Mouse (Mus musculus) lung, adult 2 months (tissue): Measurements from ENCODE around the gene Wnt7b. TPM values are rescaled to one million over a fixed set of nuclear protein-coding genes. Genes with fewer than 3 reads are reported as not detected.

Experiments used
- DNase-seq: peaks from one replicate; pipeline ENCODE4 v3.0.0; 2022
- H3K4me1 ChIP-seq: fragments of 200-500 bp; 2 replicates; pipeline ENCODE4 v1.6.1; 2011; ENCODE audit warnings: low read length; ENCODE audit not compliant: control insufficient read depth, insufficient read depth
- H3K4me3 ChIP-seq: fragments of 200-500 bp; replicated peaks from 2 replicates; pipeline ENCODE3; 2011; ENCODE audit warnings: low read depth, mild to moderate bottlenecking, control low read depth, low read length; ENCODE audit errors: extremely low read depth
- CTCF ChIP-seq: fragments of 200-500 bp; IDR thresholded peaks from 2 replicates; pipeline ENCODE4 v1.5.1; 2011; ENCODE audit warnings: mild to moderate bottlenecking, low read length, control low read depth; ENCODE audit not compliant: insufficient read depth
- POLR2A ChIP-seq: fragments of 200-500 bp; IDR thresholded peaks from 2 replicates; pipeline ENCODE4 v1.6.1; 2011; ENCODE audit warnings: low read depth, mild to moderate bottlenecking, control low read depth, low read length, borderline replicate concordance; ENCODE audit errors: extremely low read depth
- WGBS: fragments of 180-500 bp; shearing (Covaris S2); methylation state at CpG from one replicate; pipeline ENCODE4 v1.1.7; 2018; 5-methylcytosine and 5-hydroxymethylcytosine counted together
- polyA plus RNA-seq: library from polyadenylated mRNA; depleted of rRNA; stranded (reverse); fragments of >200 nt; gene quantifications from 2 replicates; pipeline ENCODE4 v1.2.3, GENCODE M21; 2012; rRNA removed

Wnt7b gene
- 7.0 and 13.2 TPM in 2 replicates for polyA plus RNA-seq

DNA sequence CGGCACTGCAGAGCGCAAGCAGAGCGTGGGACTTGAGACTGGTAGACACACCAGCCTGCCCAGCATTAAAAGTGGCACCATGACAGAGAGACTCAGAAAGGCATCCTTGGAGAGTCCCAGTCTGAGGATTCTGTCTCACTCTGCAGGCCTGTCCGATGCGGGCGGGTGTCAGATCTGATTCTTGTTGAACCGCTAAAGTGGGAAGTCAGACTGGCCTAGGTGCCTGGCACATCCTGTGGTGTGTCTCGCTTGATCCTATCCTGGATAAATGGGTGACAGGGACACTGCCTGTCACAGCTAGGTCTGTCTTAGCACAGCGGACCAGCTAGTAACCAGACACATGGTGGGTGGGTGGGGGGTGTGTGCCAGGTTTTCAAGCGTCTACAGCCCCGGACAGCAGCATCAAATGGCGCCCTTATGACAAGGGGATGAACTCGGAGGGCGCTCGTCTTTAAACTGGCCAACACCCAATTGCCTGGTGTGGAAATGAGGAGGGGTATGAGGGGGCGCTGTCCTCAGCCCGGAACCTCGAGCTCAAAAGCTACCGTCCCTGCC lies at the start of gene Wnt7b:
Gene Wnt7b (minus strand): TSS at position 118 of the 555 bp plus-strand sequence.
- Histone ChIP-seq H3K4me1 (no peaks in the 10 kb centered on the region), H3K4me3 (peak within 1 kb of the TSS; percentile 35)
- no peak for TF ChIP-seq POLR2A
- 9% methylated on average over 19 of the region's 19 CpGs for WGBS
- DNase-seq: no peak

- WGBS: 85% methylated on average over 2 of the region's 2 CpGs
- no peak for DNase-seq
- Histone ChIP-seq H3K4me1 (0 out of 2 replicates have a peak, but pooled peaks cover 2% of the 10 kb centered on the region), H3K4me3 (no peak overlapping the region)
- TF ChIP-seq POLR2A: no peak
These were observed 49.3 kb upstream of the Wnt7b start for GRCm38 (mm10) chr15:85631591-85631990.

DNA sequence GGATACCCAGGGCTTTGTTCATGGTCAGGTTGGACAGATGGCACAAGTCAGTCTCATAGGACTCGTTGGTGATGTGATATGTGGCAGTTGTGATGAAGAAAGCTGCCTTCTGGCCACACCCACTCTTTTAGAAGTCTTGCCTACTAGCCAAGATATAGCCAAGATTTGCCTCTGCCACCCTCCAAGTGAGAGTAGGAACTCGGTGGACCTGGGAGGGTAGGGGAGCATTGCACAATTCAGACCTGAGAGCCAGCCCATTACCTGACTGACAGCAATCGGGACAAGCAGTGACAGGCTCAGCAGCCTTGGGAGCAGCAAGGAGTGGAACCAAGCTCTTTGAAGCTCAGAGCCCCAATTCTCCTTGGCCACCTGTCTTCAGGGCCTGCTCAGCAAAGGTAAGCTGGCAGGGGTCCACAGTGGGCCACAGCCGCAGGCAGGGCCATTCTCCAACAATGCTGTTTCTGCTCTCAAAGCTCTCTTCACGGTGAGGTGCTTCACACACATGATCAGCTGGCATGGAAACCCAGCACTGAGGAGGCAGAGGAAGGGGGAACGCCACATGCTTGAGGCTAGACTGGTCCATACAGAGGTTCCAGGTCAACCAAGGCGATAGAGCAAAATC lies 47.8 kb upstream of the Wnt7b start:
- 71% methylated on average over 7 of the region's 7 CpGs for whole genome bisulfite sequencing
- TF ChIP-seq POLR2A (peak; percentile 32; the same call in 1 of the 2 replicates), CTCF (no peak)
- H3K4me1 ChIP-seq: peaks cover 3% of the 10 kb centered on the region; the same call in 1 of the 2 replicates
- DNase-seq: peak; percentile 39
- no peak overlapping the region for H3K4me3 ChIP-seq

- H3K4me3 ChIP-seq: peak overlapping the region; percentile 36
- peaks cover 3% of the 10 kb centered on the region; the same call in 1 of the 2 replicates for H3K4me1 ChIP-seq
- no peak for DNase-seq
- no peak for TF ChIP-seq CTCF
- TF ChIP-seq POLR2A: no peak; the same call in 1 of the 2 replicates
- WGBS: 5% methylated on average over 68 of the region's 68 CpGs
These were observed 43.5 kb upstream of the Wnt7b start for GRCm38 (mm10) chr15:85625666-85626279.

GRCm38 (mm10) chr15:85622213-85622612 lies 39.9 kb upstream of the Wnt7b start:
- H3K4me1 ChIP-seq: peaks cover 3% of the 10 kb centered on the region; the same call in 1 of the 2 replicates
- no peak for TF ChIP-seq POLR2A
- no peak for TF ChIP-seq CTCF
- DNase-seq: no peak
- 76% methylated on average over 13 of the region's 13 CpGs for WGBS
- H3K4me3 ChIP-seq: no peak overlapping the region

DNA sequence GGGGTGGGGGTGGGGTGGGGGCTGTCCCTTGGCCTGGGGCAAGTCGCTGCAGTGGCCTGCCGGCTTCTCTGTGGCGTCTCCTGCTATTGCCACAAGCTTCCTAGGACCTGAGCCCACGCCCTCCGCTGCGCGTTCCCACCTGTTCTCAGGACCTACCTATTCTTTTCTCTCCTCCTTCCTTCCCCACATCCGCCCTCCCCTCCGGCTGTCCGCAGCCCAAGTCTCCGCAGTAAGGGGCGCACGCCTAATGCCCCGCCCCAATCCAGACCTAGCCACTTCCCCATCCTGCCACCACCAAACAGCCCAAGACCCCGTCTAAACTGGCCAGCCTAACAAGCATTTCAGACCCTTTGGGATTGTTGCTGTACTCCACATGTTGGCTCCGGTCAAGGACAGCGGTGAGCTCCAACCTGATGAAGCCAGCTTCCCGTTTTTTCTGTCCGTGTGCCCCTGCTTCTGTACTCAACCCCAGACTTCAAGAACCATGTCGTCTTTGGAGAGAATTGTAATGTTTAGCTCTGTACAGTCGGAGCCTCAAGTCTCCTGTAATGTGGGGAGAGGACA lies 33.3 kb upstream of the Wnt7b start:
- no peak for DNase-seq
- Histone ChIP-seq H3K4me1 (peaks cover 25% of the 10 kb centered on the region), H3K4me3 (no peak overlapping the region)
- WGBS: 58% methylated on average over 21 of the region's 21 CpGs
- TF ChIP-seq CTCF (no peak), POLR2A (no peak)

GRCm38 (mm10) chr15:85615075-85615474 lies 32.8 kb upstream of the Wnt7b start:
- TF ChIP-seq POLR2A: no peak
- no peak for TF ChIP-seq CTCF

GRCm38 (mm10) chr15:85613358-85614266 lies 31.3 kb upstream of the Wnt7b start:
- DNase-seq: peak; percentile 73
- peaks cover 32% of the 10 kb centered on the region for H3K4me1 ChIP-seq
- 35% methylated on average over 17 of the region's 17 CpGs for WGBS
- TF ChIP-seq CTCF (0 out of 2 replicates have a peak, but pooled peaks have one; percentile 6), POLR2A (0 out of 2 replicates have a peak, but pooled peaks have one; percentile 25)
- no peak overlapping the region for H3K4me3 ChIP-seq

More at GRCm38 (mm10) chr15:85615075-85615474, 32.8 kb upstream of the Wnt7b start:
- Histone ChIP-seq H3K4me1 (peaks cover 28% of the 10 kb centered on the region), H3K4me3 (no peak overlapping the region)
- no peak for DNase-seq
- WGBS: 71% methylated on average over 22 of the region's 22 CpGs
